Mouse (Mus musculus) heart, embryonic 13.5 days (tissue): ENCODE results near the gene Plet1. TPM values are rescaled to one million over a fixed set of nuclear protein-coding genes. Genes with fewer than 3 reads are reported as not detected.
A peak's percentile ranks its signal among the peaks of the same experiment; 100 is the strongest.

ENCODE experiments used
- ATAC-seq: fragments of 200-750 bp; cut with Nextera tagmentation; 2 replicates; pipeline ENCODE4 v1.8.0; 2017; ENCODE audit warnings: moderate TSS enrichment; ENCODE audit not compliant: insufficient number of reproducible peaks, low FRiP score, low TSS enrichment; ENCODE audit errors: extremely low read depth
- H3K27ac ChIP-seq: fragments of 300-500 bp; sonication (generic); replicated peaks from 2 replicates; pipeline ENCODE4 v1.5.1; 2015; ENCODE audit warnings: moderate library complexity, mild to moderate bottlenecking, inconsistent platforms
- H3K27me3 ChIP-seq: fragments of 300-500 bp; sonication (generic); replicated peaks from 2 replicates; pipeline ENCODE4 v1.6.1; 2015; ENCODE audit warnings: mild to moderate bottlenecking, inconsistent platforms
- H3K36me3 ChIP-seq: fragments of 300-500 bp; sonication (generic); 2 replicates; pipeline ENCODE4 v1.6.1; 2015; ENCODE audit warnings: mild to moderate bottlenecking, inconsistent platforms
- H3K4me1 ChIP-seq: fragments of 300-500 bp; sonication (generic); 2 replicates; pipeline ENCODE4 v1.6.1; 2015; ENCODE audit warnings: inconsistent platforms
- H3K4me2 ChIP-seq: fragments of 300-500 bp; sonication (generic); 2 replicates; pipeline ENCODE4 v1.6.1; 2015; ENCODE audit warnings: inconsistent platforms, mild to moderate bottlenecking, moderate library complexity
- H3K4me3 ChIP-seq: fragments of 300-500 bp; sonication (generic); 2 replicates; pipeline ENCODE4 v1.5.1; 2015; ENCODE audit warnings: moderate library complexity, mild to moderate bottlenecking, inconsistent platforms
- H3K9ac ChIP-seq: fragments of 300-500 bp; sonication (generic); 2 replicates; pipeline ENCODE4 v1.6.1; 2015; ENCODE audit warnings: inconsistent platforms, mild to moderate bottlenecking, moderate library complexity
- H3K9me3 ChIP-seq: fragments of 300-500 bp; sonication (generic); 2 replicates; pipeline ENCODE4 v1.6.1; 2016; ENCODE audit warnings: inconsistent platforms
- WGBS: fragments of 180-500 bp; shearing (Covaris S2); methylation state at CpG from one replicate; pipeline ENCODE4 v1.1.7; 2015; ENCODE audit warnings: mixed read lengths; 5-methylcytosine and 5-hydroxymethylcytosine counted together
- polyA plus RNA-seq: library from polyadenylated mRNA; unstranded; fragments of >200 nt; fragmentation: Nextera tagmentation; extraction: Ambion mirVana; gene quantifications from 2 replicates; pipeline ENCODE4 v1.2.1, GENCODE M21; 2015

Gene Plet1
- polyA plus RNA-seq, 1 experiment from 2014 or later = 0.19 TPM

GRCm38 (mm10) chr9:50475318-50475717 lies 19.0 kb upstream of the Plet1 start:
- ATAC-seq = no peak
- Histone ChIP-seq H3K4me3 (no peak overlapping the region), H3K9me3 (no peaks in the 10 kb centered on the region), H3K4me2 (no peak overlapping the region), H3K27ac (no peak overlapping the region), H3K36me3 (no peaks in the 10 kb centered on the region), H3K9ac (no peak overlapping the region), H3K4me1 (peaks cover 33% of the 10 kb centered on the region), H3K27me3 (peaks cover 8% of the 10 kb centered on the region; the same call in 1 of the 2 replicates)
- 65% methylated on average over 7 of the region's 7 CpGs for WGBS

- ATAC-seq = no peak
- no peaks in the 10 kb centered on the region for H3K9me3 ChIP-seq
- H3K4me2 ChIP-seq = no peak overlapping the region
- H3K9ac ChIP-seq = no peak overlapping the region
- peaks cover 29% of the 10 kb centered on the region for H3K4me1 ChIP-seq
- H3K36me3 ChIP-seq = no peaks in the 10 kb centered on the region
- peaks cover 8% of the 10 kb centered on the region; the same call in 1 of the 2 replicates for H3K27me3 ChIP-seq
- no peak overlapping the region for H3K27ac ChIP-seq
- no peak overlapping the region for H3K4me3 ChIP-seq
- WGBS = 74% methylated on average over 8 of the region's 8 CpGs
Observed at GRCm38 (mm10) chr9:50475745-50476144, 18.6 kb upstream of the Plet1 start.

- Histone ChIP-seq H3K36me3 (no peaks in the 10 kb centered on the region), H3K4me3 (no peak overlapping the region), H3K4me1 (peaks cover 20% of the 10 kb centered on the region), H3K27ac (no peak overlapping the region), H3K27me3 (peaks cover 8% of the 10 kb centered on the region; the same call in 1 of the 2 replicates), H3K9ac (no peak overlapping the region), H3K9me3 (no peaks in the 10 kb centered on the region), H3K4me2 (no peak overlapping the region)
- no peak for ATAC-seq
- 51% methylated on average over 7 of the region's 7 CpGs for WGBS
Observed at GRCm38 (mm10) chr9:50476651-50477050, 17.7 kb upstream of the Plet1 start.

DNA sequence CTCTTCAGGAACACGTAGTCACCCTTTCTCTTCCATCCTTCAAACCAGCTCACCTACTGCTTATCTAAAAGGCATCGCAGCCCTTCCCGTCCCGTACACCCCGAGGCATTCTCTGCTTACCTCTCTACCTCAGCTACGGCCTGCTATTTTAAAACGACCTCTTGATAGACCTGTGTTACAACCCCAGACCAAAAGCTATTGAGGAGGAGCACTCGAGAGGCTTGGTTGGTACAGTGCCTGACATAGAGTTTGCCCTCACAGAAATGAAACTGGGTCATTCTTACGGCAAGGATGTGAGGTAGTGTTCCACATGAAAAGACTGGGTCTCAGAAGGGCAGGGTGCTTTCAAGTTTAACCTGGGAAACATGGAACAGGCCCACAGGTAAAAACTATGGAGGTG lies 17.1 kb upstream of the Plet1 start:
- Histone ChIP-seq H3K4me1 (peaks cover 16% of the 10 kb centered on the region), H3K36me3 (no peaks in the 10 kb centered on the region), H3K9me3 (no peaks in the 10 kb centered on the region), H3K4me3 (no peak overlapping the region), H3K4me2 (no peak overlapping the region), H3K27ac (no peak overlapping the region), H3K9ac (no peak overlapping the region), H3K27me3 (peaks cover 8% of the 10 kb centered on the region; the same call in 1 of the 2 replicates)
- WGBS = 73% methylated on average over 9 of the region's 9 CpGs
- no peak for ATAC-seq

DNA sequence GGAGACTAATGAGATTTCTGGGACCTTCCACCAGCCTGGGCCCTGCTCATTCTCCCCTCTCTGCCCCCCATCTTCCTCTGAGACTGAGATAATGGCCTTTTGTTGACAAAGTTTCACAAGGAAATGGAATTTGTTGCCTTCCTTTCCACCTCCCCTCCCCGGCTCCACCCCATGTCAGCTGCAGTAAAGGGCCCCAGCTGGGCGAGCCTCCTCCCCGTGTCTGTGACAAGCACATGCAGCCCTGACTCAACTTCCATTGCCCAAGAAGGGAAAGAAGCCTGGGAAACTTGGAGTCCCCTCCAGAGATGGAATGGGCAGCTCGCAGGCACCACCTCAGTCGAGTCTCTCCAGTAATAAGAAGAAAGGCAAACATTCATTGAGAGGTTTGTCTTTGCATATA lies 15.5 kb upstream of the Plet1 start:
- H3K4me3 ChIP-seq = no peak overlapping the region
- H3K9ac ChIP-seq = no peak overlapping the region
- peak overlapping the region; percentile 34; the same call in 1 of the 2 replicates for H3K4me2 ChIP-seq
- H3K27me3 ChIP-seq = peaks cover 15% of the 10 kb centered on the region; the same call in 1 of the 2 replicates
- H3K9me3 ChIP-seq = no peaks in the 10 kb centered on the region
- H3K27ac ChIP-seq = 0 out of 2 replicates have a peak overlapping the region, but pooled peaks have one; percentile 37
- peaks cover 14% of the 10 kb centered on the region for H3K4me1 ChIP-seq
- H3K36me3 ChIP-seq = no peaks in the 10 kb centered on the region
- no peak for ATAC-seq
- WGBS = 11% methylated on average over 5 of the region's 5 CpGs

- ATAC-seq = no peak
- peak overlapping the region; percentile 34 for H3K4me2 ChIP-seq
Observed at GRCm38 (mm10) chr9:50479476-50479875, 14.8 kb upstream of the Plet1 start.

GRCm38 (mm10) chr9:50482743-50483142 lies 11.6 kb upstream of the Plet1 start:
- H3K9me3 ChIP-seq = no peaks in the 10 kb centered on the region
- no peak overlapping the region for H3K27ac ChIP-seq
- H3K4me1 ChIP-seq = peaks cover 14% of the 10 kb centered on the region
- H3K9ac ChIP-seq = no peak overlapping the region
- H3K27me3 ChIP-seq = peaks cover 10% of the 10 kb centered on the region; the same call in 1 of the 2 replicates
- H3K36me3 ChIP-seq = no peaks in the 10 kb centered on the region
- no peak overlapping the region for H3K4me2 ChIP-seq
- whole genome bisulfite sequencing = 83% methylated on average over 8 of the region's 8 CpGs
- ATAC-seq = no peak
- H3K4me3 ChIP-seq = no peak overlapping the region

More at GRCm38 (mm10) chr9:50479476-50479875, 14.8 kb upstream of the Plet1 start:
- Histone ChIP-seq H3K9me3 (no peaks in the 10 kb centered on the region), H3K4me3 (no peak overlapping the region), H3K27me3 (peaks cover 17% of the 10 kb centered on the region; the same call in 1 of the 2 replicates), H3K4me1 (peaks cover 14% of the 10 kb centered on the region), H3K36me3 (no peaks in the 10 kb centered on the region), H3K27ac (no peak overlapping the region), H3K9ac (no peak overlapping the region)
- WGBS = 23% methylated on average over 8 of the region's 8 CpGs

- no peak for ATAC-seq
- peaks cover 6% of the 10 kb centered on the region; the same call in 1 of the 2 replicates for H3K4me1 ChIP-seq
- 0 out of 2 replicates have a peak overlapping the region, but pooled peaks have one; percentile 15 for H3K9ac ChIP-seq
- H3K36me3 ChIP-seq = no peaks in the 10 kb centered on the region
- peak overlapping the region; percentile 63 for H3K4me2 ChIP-seq
- peak overlapping the region; percentile 29; the same call in 1 of the 2 replicates for H3K4me3 ChIP-seq
- no peaks in the 10 kb centered on the region for H3K9me3 ChIP-seq
- peaks cover 10% of the 10 kb centered on the region; the same call in 1 of the 2 replicates for H3K27me3 ChIP-seq
- 6% methylated on average over 10 of the region's 10 CpGs for WGBS
- no peak overlapping the region for H3K27ac ChIP-seq
Observed at GRCm38 (mm10) chr9:50485521-50485920, 8.8 kb upstream of the Plet1 start.

GRCm38 (mm10) chr9:50490836-50491235 lies 3.5 kb upstream of the Plet1 start:
- Histone ChIP-seq H3K36me3 (no peaks in the 10 kb centered on the region), H3K4me2 (no peak overlapping the region), H3K27ac (no peak overlapping the region), H3K9me3 (no peaks in the 10 kb centered on the region), H3K4me3 (no peak overlapping the region), H3K9ac (no peak overlapping the region), H3K4me1 (peaks cover 12% of the 10 kb centered on the region), H3K27me3 (no peaks in the 10 kb centered on the region)
- no peak for ATAC-seq

DNA sequence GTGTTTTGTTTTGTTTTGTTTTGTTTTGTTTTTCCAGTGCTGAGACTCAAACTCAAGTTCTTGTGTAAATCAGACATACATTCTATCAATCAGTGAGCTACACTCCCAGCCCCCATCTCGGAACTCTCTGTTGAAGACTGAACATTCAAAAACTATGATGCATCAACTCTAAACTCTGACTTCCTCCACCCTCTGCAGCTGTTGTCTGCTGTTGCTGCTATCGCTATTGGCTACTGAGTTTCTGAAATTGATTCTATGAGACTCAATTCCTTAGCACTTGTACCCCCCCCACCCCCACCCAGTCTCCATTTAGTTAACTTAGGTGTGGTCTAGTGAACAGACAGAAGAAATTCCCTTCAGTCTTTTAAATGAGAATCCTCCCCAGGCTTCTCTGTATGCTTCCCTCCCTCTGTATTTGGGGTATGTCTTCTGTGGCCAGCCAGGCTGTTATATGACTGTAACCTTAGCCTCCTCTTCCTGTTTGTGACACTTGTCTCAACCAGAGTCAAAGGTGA lies 2.7 kb upstream of the Plet1 start:
- no peak for ATAC-seq
- Histone ChIP-seq H3K4me3 (no peak overlapping the region), H3K4me2 (no peak overlapping the region), H3K27me3 (no peaks in the 10 kb centered on the region), H3K9ac (no peak overlapping the region), H3K27ac (no peak overlapping the region), H3K4me1 (peaks cover 19% of the 10 kb centered on the region), H3K9me3 (no peaks in the 10 kb centered on the region), H3K36me3 (no peaks in the 10 kb centered on the region)
- WGBS = 69% methylated on average over 2 of the region's 2 CpGs

DNA sequence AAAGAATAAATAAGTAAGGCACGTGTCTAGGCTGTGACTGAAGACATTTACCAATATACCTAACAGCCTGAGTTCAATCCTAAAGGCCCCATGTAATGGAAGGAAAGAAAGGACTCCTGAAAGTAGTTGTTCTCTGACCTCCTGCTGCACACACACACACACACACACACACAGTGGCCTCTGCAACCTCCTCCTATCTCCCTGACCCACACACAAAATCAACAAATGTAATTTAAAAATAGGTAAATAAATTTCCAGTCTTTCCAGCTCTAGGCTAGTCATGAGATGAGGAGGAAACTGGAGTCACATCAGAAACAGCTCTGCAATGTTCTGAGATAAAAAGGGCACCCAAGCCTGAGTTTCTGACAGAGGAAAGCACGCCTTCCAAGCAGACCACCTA lies 548 bp upstream of the Plet1 start:
- WGBS = 63% methylated on average over 2 of the region's 2 CpGs
- H3K9me3 ChIP-seq = no peaks in the 10 kb centered on the region
- peaks cover 23% of the 10 kb centered on the region for H3K4me1 ChIP-seq
- no peaks in the 10 kb centered on the region for H3K27me3 ChIP-seq
- H3K36me3 ChIP-seq = no peaks in the 10 kb centered on the region
- no peak overlapping the region for H3K4me3 ChIP-seq
- H3K4me2 ChIP-seq = no peak overlapping the region
- ATAC-seq = no peak
- no peak overlapping the region for H3K9ac ChIP-seq
- no peak overlapping the region for H3K27ac ChIP-seq
